Mouse (Mus musculus) liver, embryonic 13.5 days (tissue): Measurements from ENCODE around the gene Als2cr12. TPM values are rescaled to one million over a fixed set of nuclear protein-coding genes. Genes with fewer than 3 reads are reported as not detected.

ENCODE experiments used
- ATAC-seq: fragments of 200-750 bp; cut with Nextera tagmentation; 2 replicates; pipeline ENCODE4 v1.8.0; 2017; ENCODE audit warnings: low read depth, mild to moderate bottlenecking, moderate number of reproducible peaks, moderate library complexity
- DNase-seq: peaks from one replicate; pipeline ENCODE4 v3.0.0; 2022
- H3K27ac ChIP-seq: fragments of 300-500 bp; sonication (generic); 2 replicates; pipeline ENCODE4 v1.5.1; 2015; ENCODE audit warnings: moderate library complexity, mild to moderate bottlenecking, inconsistent platforms
- H3K27me3 ChIP-seq: fragments of 300-500 bp; sonication (generic); 2 replicates; pipeline ENCODE4 v1.6.1; 2015; ENCODE audit warnings: mild to moderate bottlenecking, inconsistent platforms
- H3K36me3 ChIP-seq: fragments of 300-500 bp; sonication (generic); 2 replicates; pipeline ENCODE4 v1.6.1; 2015; ENCODE audit warnings: mild to moderate bottlenecking, inconsistent platforms
- H3K4me1 ChIP-seq: fragments of 300-500 bp; sonication (generic); replicated peaks from 2 replicates; pipeline ENCODE4 v1.6.1; 2015; ENCODE audit warnings: inconsistent platforms
- H3K4me2 ChIP-seq: fragments of 300-500 bp; sonication (generic); 2 replicates; pipeline ENCODE4 v1.6.1; 2015; ENCODE audit warnings: inconsistent platforms, mild to moderate bottlenecking, moderate library complexity
- H3K4me3 ChIP-seq: fragments of 300-500 bp; sonication (generic); replicated peaks from 2 replicates; pipeline ENCODE4 v1.5.1; 2015; ENCODE audit warnings: mild to moderate bottlenecking, inconsistent platforms
- H3K9ac ChIP-seq: fragments of 300-500 bp; sonication (generic); 2 replicates; pipeline ENCODE4 v1.6.1; 2015; ENCODE audit warnings: mild to moderate bottlenecking, inconsistent platforms
- H3K9me3 ChIP-seq: fragments of 300-500 bp; sonication (generic); replicated peaks from 2 replicates; pipeline ENCODE4 v1.6.1; 2016; ENCODE audit warnings: inconsistent platforms
- WGBS: fragments of 180-500 bp; shearing (Covaris S2); methylation state at CpG from one replicate; pipeline ENCODE4 v1.1.7; 2015; ENCODE audit not compliant: insufficient replicate concordance; 5-methylcytosine and 5-hydroxymethylcytosine counted together
- polyA plus RNA-seq: library from polyadenylated mRNA; unstranded; fragments of >200 nt; fragmentation: Nextera tagmentation; extraction: Ambion mirVana; gene quantifications from 2 replicates; pipeline ENCODE4 v1.2.1, GENCODE M21; 2015

Gene Als2cr12
- polyA plus RNA-seq, 1 experiment from 2014 or later = not detected

DNA sequence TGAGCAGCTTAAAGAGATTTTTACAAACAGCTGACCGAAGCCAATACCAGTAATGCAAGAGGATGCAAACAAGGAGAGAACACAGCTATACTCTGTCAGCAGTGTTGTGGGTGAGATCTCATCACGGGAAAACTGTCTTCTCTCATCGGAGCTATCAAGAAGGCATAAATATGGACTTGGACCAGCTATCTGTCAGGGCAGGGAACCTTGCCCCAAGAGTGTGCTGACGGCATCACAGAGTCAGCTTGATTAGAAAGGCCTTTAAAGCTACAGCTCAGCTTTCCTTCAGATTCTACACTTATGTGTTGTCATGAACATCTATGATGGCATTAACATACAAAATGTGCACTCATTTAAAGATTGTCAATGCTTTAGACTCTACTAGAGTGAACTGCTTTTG lies 93.1 kb downstream of the Als2cr12 start:
- no peaks in the 10 kb centered on the region for H3K4me1 ChIP-seq
- no peak overlapping the region for H3K4me3 ChIP-seq
- H3K27ac ChIP-seq = no peak overlapping the region
- DNase-seq (no peak), ATAC-seq (no peak)
- H3K27me3 ChIP-seq = no peaks in the 10 kb centered on the region
- no peak overlapping the region for H3K4me2 ChIP-seq
- WGBS = 66% methylated on average over 4 of the region's 4 CpGs
- no peak overlapping the region for H3K9ac ChIP-seq
- no peaks in the 10 kb centered on the region for H3K9me3 ChIP-seq
- no peaks in the 10 kb centered on the region for H3K36me3 ChIP-seq

Other genes with a start within 250 kb of the Als2cr12 start
- 47.2 and 58.4 TPM in 2 replicates for gene Orc2, start 190.9 kb downstream of the Als2cr12 start, polyA plus RNA-seq
- gene Fam126b, start 109.7 kb downstream of the Als2cr12 start, polyA plus RNA-seq = 3.6 and 3.9 TPM in 2 replicates
- gene Ndufb3, start 109.6 kb downstream of the Als2cr12 start, polyA plus RNA-seq = 127 and 129 TPM in 2 replicates
- gene Cflar, start 15.5 kb upstream of the Als2cr12 start, polyA plus RNA-seq = 12.7 and 16.3 TPM in 2 replicates
- gene Casp8, start 99.4 kb upstream of the Als2cr12 start, polyA plus RNA-seq = 15.4 and 18.0 TPM in 2 replicates